Mouse (Mus musculus) embryonic facial prominence, embryonic 12.5 days (tissue): ENCODE measurements around the gene Exoc4. TPM values are rescaled to one million over a fixed set of nuclear protein-coding genes. Genes with fewer than 3 reads are reported as not detected.

Source experiments
- ATAC-seq: fragments of 200-750 bp; cut with Nextera tagmentation; 2 replicates; pipeline ENCODE4 v1.8.0; 2017; ENCODE audit not compliant: insufficient number of reproducible peaks, insufficient read depth, low FRiP score, low TSS enrichment
- H3K27ac ChIP-seq: fragments of 300-500 bp; sonication (generic); 2 replicates; pipeline ENCODE4 v1.5.1; 2016; ENCODE audit warnings: mild to moderate bottlenecking
- H3K27me3 ChIP-seq: fragments of 300-500 bp; sonication (generic); 2 replicates; pipeline ENCODE4 v1.6.1; 2016; ENCODE audit warnings: mild to moderate bottlenecking, moderate library complexity
- H3K36me3 ChIP-seq: fragments of 300-500 bp; sonication (generic); 2 replicates; pipeline ENCODE4 v1.6.1; 2016; ENCODE audit warnings: mild to moderate bottlenecking
- H3K4me1 ChIP-seq: fragments of 300-500 bp; sonication (generic); 2 replicates; pipeline ENCODE4 v1.6.1; 2016
- H3K4me2 ChIP-seq: fragments of 300-500 bp; sonication (generic); replicated peaks from 2 replicates; pipeline ENCODE4 v1.6.1; 2016; ENCODE audit warnings: mild to moderate bottlenecking, moderate library complexity
- H3K4me3 ChIP-seq: fragments of 300-500 bp; sonication (generic); 2 replicates; pipeline ENCODE4 v1.5.1; 2016; ENCODE audit warnings: mild to moderate bottlenecking
- H3K9ac ChIP-seq: fragments of 300-500 bp; sonication (generic); 2 replicates; pipeline ENCODE4 v1.6.1; 2016; ENCODE audit warnings: mild to moderate bottlenecking, moderate library complexity
- H3K9me3 ChIP-seq: fragments of 300-500 bp; sonication (generic); 2 replicates; pipeline ENCODE4 v1.6.1; 2016; ENCODE audit warnings: mild to moderate bottlenecking, moderate library complexity
- WGBS: fragments of 180-500 bp; shearing (Covaris S2); methylation state at CpG from one replicate; pipeline ENCODE4 v1.1.7; 2016; 5-methylcytosine and 5-hydroxymethylcytosine counted together
- polyA plus RNA-seq: library from polyadenylated mRNA; unstranded; fragments of >200 nt; fragmentation: Nextera tagmentation; extraction: Ambion mirVana; gene quantifications from 2 replicates; pipeline ENCODE4 v1.2.1, GENCODE M21; 2016

The Exoc4 gene
- polyA plus RNA-seq, 1 experiment from 2014 or later: 39.1 TPM

DNA sequence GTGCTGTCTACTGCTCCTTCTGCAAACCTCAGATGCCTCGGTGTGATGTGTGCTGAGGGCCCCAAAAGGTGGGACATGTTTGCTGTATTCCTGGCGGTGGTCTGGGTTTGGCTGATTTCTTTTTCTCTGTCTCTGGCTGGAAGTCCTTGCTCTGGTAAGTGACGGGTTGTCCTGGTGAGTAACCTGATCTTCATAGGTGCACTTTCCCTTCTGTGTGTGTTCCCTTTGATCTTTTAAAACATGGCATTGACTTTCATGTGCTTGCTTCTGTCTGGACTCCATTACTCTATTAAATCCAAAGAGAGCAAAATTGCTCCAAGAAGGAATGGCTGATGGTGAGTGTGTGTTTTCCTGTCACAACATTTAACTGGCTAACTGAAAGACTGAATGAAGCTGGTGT, 12.7 kb downstream of the Exoc4 start:
- H3K4me2 ChIP-seq: no peak overlapping the region
- 0 out of 2 replicates have a peak, but pooled peaks cover 8% of the 10 kb centered on the region for H3K4me1 ChIP-seq
- ATAC-seq: no peak
- H3K9me3 ChIP-seq: no peaks in the 10 kb centered on the region
- WGBS: 34% methylated on average over 3 of the region's 3 CpGs
- no peak overlapping the region for H3K27ac ChIP-seq
- H3K27me3 ChIP-seq: no peaks in the 10 kb centered on the region
- no peak overlapping the region for H3K9ac ChIP-seq
- H3K36me3 ChIP-seq: peaks cover 3% of the 10 kb centered on the region; the same call in 1 of the 2 replicates
- H3K4me3 ChIP-seq: no peak overlapping the region

- ATAC-seq: no peak
- no peak overlapping the region for H3K27ac ChIP-seq
- no peak overlapping the region for H3K4me3 ChIP-seq
- H3K4me2 ChIP-seq: no peak overlapping the region
- H3K9ac ChIP-seq: no peak overlapping the region
- WGBS: 64% methylated on average over 5 of the region's 5 CpGs
- 0 out of 2 replicates have a peak, but pooled peaks cover 8% of the 10 kb centered on the region for H3K4me1 ChIP-seq
- H3K27me3 ChIP-seq: no peaks in the 10 kb centered on the region
- H3K9me3 ChIP-seq: no peaks in the 10 kb centered on the region
- peaks cover 9% of the 10 kb centered on the region; the same call in 1 of the 2 replicates for H3K36me3 ChIP-seq
These were observed 15.1 kb downstream of the Exoc4 start for GRCm38 (mm10) chr6:33263950-33264349.

- H3K36me3 ChIP-seq: peaks cover 9% of the 10 kb centered on the region; the same call in 1 of the 2 replicates
- H3K27me3 ChIP-seq: no peaks in the 10 kb centered on the region
- ATAC-seq: no peak
- H3K27ac ChIP-seq: no peak overlapping the region
- H3K9ac ChIP-seq: no peak overlapping the region
- H3K4me3 ChIP-seq: no peak overlapping the region
- no peak overlapping the region for H3K4me2 ChIP-seq
- H3K4me1 ChIP-seq: 0 out of 2 replicates have a peak, but pooled peaks cover 8% of the 10 kb centered on the region
- no peaks in the 10 kb centered on the region for H3K9me3 ChIP-seq
- 85% methylated on average over 2 of the region's 2 CpGs for WGBS
These were observed 15.5 kb downstream of the Exoc4 start for GRCm38 (mm10) chr6:33264388-33264787.

GRCm38 (mm10) chr6:33267571-33267970, 18.7 kb downstream of the Exoc4 start:
- 72% methylated on average over 6 of the region's 6 CpGs for WGBS
- ATAC-seq: no peak
- no peak overlapping the region for H3K4me3 ChIP-seq

GRCm38 (mm10) chr6:33283523-33283922, 34.6 kb downstream of the Exoc4 start:
- Histone ChIP-seq H3K36me3 (no peaks in the 10 kb centered on the region), H3K27me3 (no peaks in the 10 kb centered on the region), H3K4me3 (no peak overlapping the region), H3K9me3 (no peaks in the 10 kb centered on the region), H3K4me2 (no peak overlapping the region), H3K9ac (no peak overlapping the region), H3K27ac (no peak overlapping the region), H3K4me1 (peaks cover 11% of the 10 kb centered on the region)
- no peak for ATAC-seq
- 32% methylated on average over 3 of the region's 3 CpGs for WGBS

More at GRCm38 (mm10) chr6:33267571-33267970, 18.7 kb downstream of the Exoc4 start:
- Histone ChIP-seq H3K9ac (no peak overlapping the region), H3K36me3 (peaks cover 12% of the 10 kb centered on the region), H3K27me3 (no peaks in the 10 kb centered on the region), H3K9me3 (no peaks in the 10 kb centered on the region), H3K4me1 (no peaks in the 10 kb centered on the region), H3K27ac (no peak overlapping the region), H3K4me2 (no peak overlapping the region)

- Histone ChIP-seq H3K36me3 (no peaks in the 10 kb centered on the region), H3K4me3 (no peak overlapping the region), H3K4me2 (no peak overlapping the region), H3K27me3 (no peaks in the 10 kb centered on the region), H3K9ac (no peak overlapping the region), H3K4me1 (peaks cover 11% of the 10 kb centered on the region), H3K27ac (no peak overlapping the region), H3K9me3 (no peaks in the 10 kb centered on the region)
- no peak for ATAC-seq
- WGBS: 66% methylated on average over 4 of the region's 4 CpGs
These were observed 35.1 kb downstream of the Exoc4 start for GRCm38 (mm10) chr6:33283936-33284335.

DNA sequence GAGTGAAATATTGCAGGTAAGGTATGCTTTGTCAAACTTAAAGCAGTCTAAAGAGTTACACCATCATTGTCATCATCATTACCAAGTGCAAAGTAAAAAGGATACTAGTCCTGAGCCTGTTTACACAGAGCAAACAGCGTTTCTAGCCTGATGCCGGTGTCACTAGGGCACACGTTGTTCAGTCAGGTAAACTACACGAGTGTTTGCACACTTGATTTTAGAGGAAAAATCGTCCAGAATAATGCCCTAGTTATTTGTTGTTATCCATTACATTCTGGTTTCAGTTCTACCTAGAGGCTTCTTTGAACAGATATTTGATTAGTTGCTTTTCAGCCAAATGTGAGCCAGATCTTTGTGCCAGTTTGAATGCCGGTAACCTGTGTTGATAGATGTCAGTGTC, 37.5 kb downstream of the Exoc4 start:
- no peak overlapping the region for H3K9ac ChIP-seq
- H3K27ac ChIP-seq: no peak overlapping the region
- no peaks in the 10 kb centered on the region for H3K36me3 ChIP-seq
- H3K4me3 ChIP-seq: no peak overlapping the region
- no peak for ATAC-seq
- H3K9me3 ChIP-seq: no peaks in the 10 kb centered on the region
- H3K4me2 ChIP-seq: no peak overlapping the region
- H3K4me1 ChIP-seq: peaks cover 11% of the 10 kb centered on the region
- 76% methylated on average over 6 of the region's 6 CpGs for WGBS
- H3K27me3 ChIP-seq: no peaks in the 10 kb centered on the region

- Histone ChIP-seq H3K36me3 (no peaks in the 10 kb centered on the region), H3K4me3 (no peak overlapping the region), H3K9ac (no peak overlapping the region), H3K4me1 (no peaks in the 10 kb centered on the region), H3K4me2 (no peak overlapping the region), H3K27me3 (no peaks in the 10 kb centered on the region), H3K27ac (no peak overlapping the region), H3K9me3 (no peaks in the 10 kb centered on the region)
- no peak for ATAC-seq
- 61% methylated on average over 2 of the region's 2 CpGs for WGBS
These were observed 45.7 kb downstream of the Exoc4 start for GRCm38 (mm10) chr6:33294626-33295025.

GRCm38 (mm10) chr6:33297566-33297965, 48.7 kb downstream of the Exoc4 start:
- no peak for ATAC-seq
- Histone ChIP-seq H3K36me3 (no peaks in the 10 kb centered on the region), H3K27me3 (no peaks in the 10 kb centered on the region), H3K27ac (no peak overlapping the region), H3K4me3 (no peak overlapping the region), H3K9ac (no peak overlapping the region), H3K9me3 (no peaks in the 10 kb centered on the region), H3K4me1 (no peaks in the 10 kb centered on the region), H3K4me2 (no peak overlapping the region)
- 77% methylated on average over 3 of the region's 3 CpGs for WGBS

- 83% methylated on average over 1 of the region's 1 CpGs for WGBS
- H3K27ac ChIP-seq: no peak overlapping the region
- H3K4me2 ChIP-seq: no peak overlapping the region
- H3K9ac ChIP-seq: no peak overlapping the region
- no peaks in the 10 kb centered on the region for H3K27me3 ChIP-seq
- H3K4me1 ChIP-seq: no peaks in the 10 kb centered on the region
- no peaks in the 10 kb centered on the region for H3K36me3 ChIP-seq
- no peak for ATAC-seq
- H3K4me3 ChIP-seq: no peak overlapping the region
- no peaks in the 10 kb centered on the region for H3K9me3 ChIP-seq
These were observed 49.9 kb downstream of the Exoc4 start for GRCm38 (mm10) chr6:33298768-33299167.

DNA sequence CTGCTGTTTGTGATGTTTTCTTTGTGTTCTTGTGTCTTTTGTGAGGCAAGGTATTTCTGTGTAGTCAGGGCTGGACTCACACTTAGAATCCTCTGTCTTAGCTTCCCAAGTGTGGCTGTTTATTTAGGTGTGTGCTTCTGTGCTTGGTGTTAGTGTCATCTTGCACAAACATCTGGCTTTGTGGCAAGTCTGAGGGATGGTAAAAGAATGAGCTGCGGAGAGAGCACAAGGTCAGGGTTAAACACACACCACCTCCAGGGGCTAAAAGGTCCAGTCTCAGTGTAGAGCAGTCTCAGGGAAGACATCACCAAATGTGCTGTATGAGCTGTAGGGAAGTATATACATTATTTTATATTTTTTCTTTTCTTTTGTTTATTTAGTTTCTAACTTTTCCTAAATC, 57.1 kb downstream of the Exoc4 start:
- no peaks in the 10 kb centered on the region for H3K4me1 ChIP-seq
- no peak overlapping the region for H3K4me2 ChIP-seq
- WGBS: 21% methylated on average over 1 of the region's 1 CpGs
- 0 out of 2 replicates have a peak, but pooled peaks cover 3% of the 10 kb centered on the region for H3K36me3 ChIP-seq
- H3K4me3 ChIP-seq: no peak overlapping the region
- no peak for ATAC-seq
- H3K27ac ChIP-seq: no peak overlapping the region
- H3K9me3 ChIP-seq: no peaks in the 10 kb centered on the region
- H3K27me3 ChIP-seq: no peaks in the 10 kb centered on the region
- H3K9ac ChIP-seq: no peak overlapping the region

- H3K9ac ChIP-seq: no peak overlapping the region
- H3K36me3 ChIP-seq: 0 out of 2 replicates have a peak, but pooled peaks cover 3% of the 10 kb centered on the region
- ATAC-seq: no peak
- 78% methylated on average over 2 of the region's 2 CpGs for WGBS
- H3K27me3 ChIP-seq: no peaks in the 10 kb centered on the region
- H3K4me2 ChIP-seq: no peak overlapping the region
- no peak overlapping the region for H3K4me3 ChIP-seq
- H3K9me3 ChIP-seq: no peaks in the 10 kb centered on the region
- H3K4me1 ChIP-seq: no peaks in the 10 kb centered on the region
- H3K27ac ChIP-seq: no peak overlapping the region
These were observed 59.8 kb downstream of the Exoc4 start for GRCm38 (mm10) chr6:33308646-33309045.

DNA sequence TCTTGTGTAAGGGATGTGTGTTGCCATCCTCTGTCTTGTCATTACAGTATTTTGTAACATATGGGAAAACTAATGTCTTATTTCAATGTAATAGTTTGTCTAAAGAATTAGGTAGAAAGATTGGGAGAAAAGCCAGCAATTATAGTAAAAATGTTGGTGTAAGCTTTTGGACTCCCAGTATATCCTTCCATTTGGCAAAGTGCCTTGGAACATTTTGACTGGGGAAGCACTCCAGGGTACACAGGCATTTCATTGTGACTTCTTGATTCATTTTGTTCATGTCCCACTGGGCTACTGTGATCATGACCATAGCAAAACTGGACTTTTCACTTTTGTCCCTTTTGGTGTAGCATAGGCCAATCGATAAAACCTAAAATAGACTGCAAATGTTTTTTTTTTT, 61.6 kb downstream of the Exoc4 start:
- no peak overlapping the region for H3K4me2 ChIP-seq
- no peaks in the 10 kb centered on the region for H3K9me3 ChIP-seq
- H3K4me1 ChIP-seq: no peaks in the 10 kb centered on the region
- no peak overlapping the region for H3K4me3 ChIP-seq
- no peak overlapping the region for H3K9ac ChIP-seq
- ATAC-seq: no peak
- no peak overlapping the region for H3K27ac ChIP-seq
- H3K27me3 ChIP-seq: no peaks in the 10 kb centered on the region
- 93% methylated on average over 1 of the region's 1 CpGs for WGBS
- 0 out of 2 replicates have a peak, but pooled peaks cover 3% of the 10 kb centered on the region for H3K36me3 ChIP-seq
